Mouse (Mus musculus): ENCODE measurements at regions not wholly inside any gene's neighbourhood (a gene's known extent, or its start where the extent isn't known, plus 50 kb on each side); places are given as distances from the start of the nearest gene placed in this dataset.

DNA sequence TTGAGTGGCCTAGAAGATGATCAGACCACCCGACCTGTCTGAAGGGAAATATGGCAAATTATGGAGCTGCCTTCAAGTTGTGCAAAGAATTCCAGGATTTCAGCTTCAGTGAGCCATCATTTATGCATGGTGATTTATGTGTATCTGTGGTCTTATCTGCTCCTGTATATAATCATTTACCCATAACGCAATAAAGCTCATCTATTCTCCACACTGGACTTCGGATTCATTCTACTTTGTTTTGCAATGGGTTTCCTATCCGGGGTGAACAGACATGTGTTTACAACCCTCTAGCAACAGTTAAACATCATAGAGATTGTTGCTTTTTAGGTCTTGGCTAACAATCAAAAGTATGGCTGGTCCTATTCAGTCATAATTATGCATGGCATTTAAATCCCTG lies 145.1 kb downstream of the Pcdh10 start:
- no peak for DNase-seq

DNA sequence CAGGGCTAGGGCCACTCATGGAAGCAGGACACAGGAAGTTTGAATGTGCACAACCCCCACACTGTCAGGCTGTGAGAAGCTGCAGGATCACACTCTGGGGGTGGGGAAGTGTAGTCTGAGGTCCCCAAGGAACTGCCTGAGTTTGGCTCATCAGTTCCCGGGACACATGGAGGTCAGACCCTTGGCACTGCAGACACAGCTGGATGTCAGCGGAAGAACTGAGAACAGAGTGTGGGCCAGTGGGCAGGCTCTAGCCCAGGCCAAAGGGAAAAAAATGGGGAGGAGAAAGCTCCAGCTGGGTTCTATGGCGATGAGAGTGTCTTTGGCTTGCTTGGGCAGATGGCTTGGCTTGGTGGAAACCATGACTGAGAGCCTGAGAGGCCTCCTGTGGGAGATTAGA lies 168.9 kb downstream of the Pcdh10 start:
- DNase-seq, result no peak

DNA sequence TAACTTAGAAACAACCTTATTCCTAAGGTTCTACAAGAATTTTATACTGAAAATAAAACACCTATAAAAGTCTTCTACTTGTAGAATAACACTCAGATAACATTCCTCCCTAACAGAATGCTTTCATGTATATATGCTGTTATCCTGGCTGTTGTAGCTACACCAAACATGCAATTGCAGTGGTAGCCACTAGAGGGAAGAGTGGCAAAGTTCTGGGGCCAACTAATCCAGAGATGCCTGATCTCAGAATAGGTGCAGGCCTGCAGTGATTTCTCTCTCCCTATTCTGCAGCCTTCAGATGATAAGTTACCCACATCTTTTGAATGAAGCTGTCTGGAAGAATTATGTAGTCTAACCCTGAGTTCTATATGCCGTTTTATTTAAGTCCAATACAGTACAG lies 177.5 kb downstream of the Pcdh10 start:
- DNase-seq, result peak; percentile 4

DNA sequence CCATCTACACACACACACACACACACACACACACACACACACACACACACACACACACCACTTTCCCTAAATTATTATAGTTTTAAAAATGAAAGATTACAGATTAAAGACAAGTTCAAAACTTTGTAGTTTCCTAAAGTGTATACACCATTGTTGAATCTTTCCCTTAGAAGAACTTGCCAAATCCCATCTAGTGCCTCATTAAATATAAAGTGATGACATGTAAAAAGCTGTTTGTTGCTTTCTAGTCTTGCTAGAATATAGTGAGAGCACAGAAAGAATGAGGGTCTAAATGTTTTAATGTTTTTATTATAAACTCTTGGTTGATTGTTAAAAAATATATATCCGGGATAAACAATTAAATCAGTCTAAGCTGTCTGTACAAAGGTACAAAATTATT lies 194.8 kb downstream of the Pcdh10 start:
- DNase-seq, result no peak

DNA sequence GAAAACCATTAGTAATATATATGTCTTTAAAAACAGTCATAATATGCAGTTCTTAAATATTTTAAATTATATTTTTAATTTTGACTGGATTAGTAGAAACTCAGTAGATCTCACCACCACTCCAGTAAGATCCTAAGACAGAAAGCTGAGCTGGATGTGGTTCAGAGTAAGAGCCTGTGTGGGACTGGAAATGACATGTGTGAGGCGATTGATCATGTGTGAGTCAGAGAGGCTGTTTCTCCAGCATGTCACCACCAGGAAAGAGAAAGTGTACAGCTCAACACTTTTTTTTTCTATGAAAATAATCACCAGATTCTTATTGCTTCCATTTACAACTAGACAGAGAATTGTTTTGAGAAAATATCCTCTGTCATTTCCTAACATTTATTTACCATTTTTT lies 198.8 kb downstream of the Pcdh10 start:
- no peak for DNase-seq

DNA sequence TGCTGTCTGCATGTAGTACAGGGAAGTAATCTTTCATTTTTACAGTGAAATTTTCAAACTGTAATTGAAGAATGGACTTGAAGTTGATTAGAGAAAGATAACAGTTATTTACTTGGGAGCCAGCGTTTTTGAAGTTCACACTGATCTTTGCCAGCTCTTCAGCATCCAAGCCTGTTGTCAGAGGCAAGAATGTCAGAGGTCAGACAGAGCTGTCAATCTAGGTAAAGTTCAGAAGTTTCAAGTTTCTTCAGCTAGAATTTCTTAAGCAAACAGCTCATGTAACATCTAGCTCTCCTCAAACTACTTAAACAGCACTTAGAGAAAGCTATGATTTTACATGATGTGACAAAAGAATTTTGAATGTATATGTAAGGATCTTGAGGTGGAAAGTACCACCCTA lies 215.4 kb downstream of the Pcdh10 start:
- no peak for DNase-seq

DNA sequence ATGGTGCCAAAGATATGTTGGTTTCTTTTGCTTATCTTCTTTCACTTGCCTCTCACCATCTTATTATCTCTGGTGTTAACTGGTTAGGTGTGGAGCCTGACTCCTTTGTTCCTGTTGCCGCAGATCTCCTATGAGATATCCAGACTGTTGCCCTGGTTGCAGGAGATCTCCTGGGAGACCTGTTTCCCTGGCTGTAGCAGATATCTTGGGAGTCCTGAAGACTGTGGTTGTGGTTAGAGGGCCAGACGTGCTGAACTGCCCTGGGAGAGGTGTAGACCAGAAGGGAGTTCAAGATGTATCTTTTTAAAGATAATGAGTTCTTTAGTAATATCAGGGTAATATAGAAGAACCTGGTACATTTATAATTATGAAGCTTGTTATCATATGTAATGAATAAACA lies 224.1 kb downstream of the Pcdh10 start:
- no peak for DNase-seq

DNA sequence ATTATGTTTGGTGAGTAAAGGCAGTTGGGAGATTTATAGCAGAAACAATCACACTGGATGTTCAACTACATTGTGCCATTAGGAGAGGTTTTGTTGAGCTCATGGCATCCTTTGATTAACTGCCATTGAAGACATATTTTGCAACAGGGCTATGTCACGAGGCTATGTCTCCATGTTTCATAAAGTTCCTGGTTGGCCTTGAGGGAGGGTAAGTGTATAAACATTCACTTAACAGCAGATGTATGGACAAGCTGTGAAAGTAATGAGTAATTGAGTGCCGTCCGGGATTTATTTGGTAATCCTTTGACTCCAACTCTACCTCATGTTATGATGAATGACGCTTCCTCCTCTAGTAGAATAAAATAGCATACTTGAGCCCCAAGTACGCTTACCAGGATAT lies 225.0 kb downstream of the Pcdh10 start:
- no peak for DNase-seq

DNA sequence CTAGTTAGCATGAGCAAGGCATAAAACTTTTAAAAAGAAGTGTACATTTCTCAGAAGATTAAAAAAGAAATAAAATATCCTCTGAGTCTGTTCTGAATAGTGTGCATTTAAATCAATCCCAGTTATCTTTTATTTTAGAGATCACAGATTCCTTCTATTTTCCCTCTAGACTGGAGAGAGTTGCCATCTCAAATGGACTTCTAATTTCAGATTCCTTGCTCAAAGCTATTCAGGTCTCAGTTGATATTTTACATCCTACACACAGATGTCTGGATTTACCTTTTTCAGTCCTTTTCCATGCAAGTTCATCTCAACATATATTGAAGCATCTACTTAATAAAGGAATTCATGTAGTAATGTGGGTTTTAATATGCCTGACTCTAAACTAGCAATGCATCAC lies 242.5 kb downstream of the Pcdh10 start:
- DNase-seq, result no peak

DNA sequence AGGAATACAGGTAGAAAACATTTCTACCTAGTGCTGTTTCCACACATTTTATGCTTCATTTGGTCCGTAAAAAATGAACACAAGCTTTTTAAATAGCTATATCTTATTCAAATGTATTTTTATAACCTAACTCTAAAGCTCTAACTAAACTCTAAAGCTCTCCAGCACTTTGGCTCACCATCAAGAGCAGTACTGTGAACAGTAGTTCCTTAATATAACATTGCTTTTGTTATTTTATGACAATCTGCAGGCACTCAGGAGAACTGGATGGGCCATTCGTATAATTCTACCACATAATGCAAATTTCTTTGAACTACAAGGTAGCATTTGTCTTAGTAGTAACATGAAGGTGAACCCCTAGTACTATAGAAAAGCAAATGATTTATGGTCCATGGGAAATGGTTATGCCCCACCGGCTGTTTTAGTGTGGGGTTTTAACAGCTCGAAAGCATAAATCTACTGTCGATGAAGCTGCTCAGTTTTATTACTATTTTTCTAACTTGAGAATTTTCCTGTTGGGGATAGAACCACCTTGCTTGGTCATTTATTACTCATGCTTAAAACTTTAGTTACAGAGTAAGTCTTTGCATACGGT lies 267.8 kb downstream of the Pcdh10 start:
- no peak for DNase-seq

DNA sequence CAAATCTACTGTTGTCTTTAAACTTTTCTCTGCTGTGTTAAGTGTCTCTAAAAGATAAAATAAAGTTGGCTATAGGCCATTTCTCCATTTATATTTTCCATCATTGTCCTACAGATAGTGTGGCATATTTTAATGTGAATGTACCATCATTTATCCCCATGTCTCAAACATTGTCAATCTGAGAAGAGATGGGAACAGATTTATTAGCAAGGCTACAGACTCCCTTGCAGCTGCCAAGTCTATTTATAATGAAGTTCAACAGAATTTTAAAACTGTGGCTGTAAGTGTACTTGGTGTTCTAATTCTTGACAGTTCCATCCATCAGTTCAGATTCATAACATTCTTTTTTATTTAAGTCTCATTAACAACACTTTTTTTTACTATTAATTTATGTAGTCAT lies 271.2 kb downstream of the Pcdh10 start:
- no peak for DNase-seq

DNA sequence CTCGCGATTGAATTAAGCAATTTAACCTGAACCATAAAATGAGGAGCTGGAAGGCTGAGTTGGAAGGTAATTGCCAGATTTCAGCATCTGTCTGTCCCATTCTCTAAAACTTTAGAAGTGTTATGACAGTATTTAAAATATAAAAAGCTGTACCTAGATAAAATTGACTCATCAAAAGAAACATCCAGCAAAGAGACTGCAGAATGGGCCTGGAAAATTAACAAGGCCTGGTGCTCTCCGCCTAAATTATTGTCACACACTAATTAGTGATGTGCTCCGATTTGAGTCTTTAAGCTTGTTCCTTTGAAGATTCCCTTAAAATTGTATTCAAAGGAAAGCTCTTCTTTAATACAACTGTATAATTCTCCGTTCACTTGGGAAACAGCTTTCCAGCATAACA lies 278.8 kb downstream of the Pcdh10 start:
- no peak for DNase-seq

DNA sequence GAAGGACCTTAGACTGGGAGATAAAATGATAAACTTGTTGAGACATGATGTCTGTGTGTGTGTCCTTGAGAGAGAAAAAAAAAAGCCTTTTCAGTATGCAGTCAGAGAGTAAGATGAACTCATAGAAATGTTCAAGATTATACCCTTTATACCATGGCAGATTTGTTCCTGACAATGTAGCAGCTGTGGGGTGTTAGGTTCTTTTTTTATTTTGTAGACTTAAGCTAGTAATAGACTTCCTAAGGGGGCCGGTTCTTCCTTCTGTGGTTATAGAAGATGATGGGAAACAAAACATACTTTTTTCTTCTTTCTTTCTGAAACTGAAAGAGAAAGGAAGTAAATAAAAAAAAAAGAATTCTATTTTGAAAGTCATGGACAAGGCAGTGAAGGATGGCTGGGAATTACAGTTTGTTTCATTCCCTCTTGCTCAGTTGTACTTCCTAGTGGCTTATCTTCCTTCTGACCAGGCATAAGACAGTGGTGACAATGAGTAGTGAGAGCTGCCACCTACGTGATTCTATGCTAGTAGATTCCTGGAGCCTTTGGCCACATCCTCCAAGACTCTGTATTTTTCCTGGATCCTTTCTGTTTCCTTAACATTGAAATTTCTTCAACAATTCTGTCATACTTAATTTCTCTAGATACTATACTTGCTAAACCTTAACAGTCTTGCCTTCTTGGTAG lies 280.0 kb downstream of the Pcdh10 start:
- no peak for DNase-seq

DNA sequence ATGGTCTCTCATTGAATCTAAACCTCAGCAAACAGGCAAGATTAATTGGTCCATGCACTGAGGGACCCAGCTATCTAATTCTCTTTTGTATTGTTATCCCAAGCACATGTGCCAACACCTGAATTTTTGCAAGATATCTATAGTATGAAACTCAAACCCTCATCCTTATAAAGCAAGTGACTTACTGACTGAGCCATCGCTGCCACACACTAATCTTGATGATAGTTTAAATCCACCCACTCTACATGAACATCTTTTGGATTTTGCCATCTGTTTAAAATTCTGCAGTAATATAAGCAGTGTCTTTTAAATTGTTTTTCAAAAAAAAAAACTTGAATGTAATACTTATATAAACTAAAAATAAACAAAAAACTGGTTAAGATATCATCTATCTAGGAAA lies 280.9 kb downstream of the Pcdh10 start:
- no peak for DNase-seq

DNA sequence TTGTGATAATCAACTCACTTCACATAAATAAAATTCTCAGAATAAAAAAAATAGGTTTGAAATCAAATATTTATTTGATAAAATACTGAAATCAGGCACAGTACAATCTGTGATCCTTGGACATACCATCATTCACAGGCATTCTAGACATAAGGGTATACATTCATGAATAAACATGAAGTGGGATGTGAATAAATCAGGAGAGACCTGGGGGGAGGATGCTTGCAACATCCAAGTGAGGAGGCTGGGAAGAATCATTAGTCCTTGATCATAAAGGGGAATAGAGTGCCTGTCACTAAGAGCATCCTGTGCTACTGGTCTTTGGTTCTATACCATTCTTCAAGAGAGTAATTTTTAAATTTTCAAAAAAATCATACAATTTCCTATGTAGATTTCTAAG lies 292.2 kb downstream of the Pcdh10 start:
- no peak for DNase-seq

DNA sequence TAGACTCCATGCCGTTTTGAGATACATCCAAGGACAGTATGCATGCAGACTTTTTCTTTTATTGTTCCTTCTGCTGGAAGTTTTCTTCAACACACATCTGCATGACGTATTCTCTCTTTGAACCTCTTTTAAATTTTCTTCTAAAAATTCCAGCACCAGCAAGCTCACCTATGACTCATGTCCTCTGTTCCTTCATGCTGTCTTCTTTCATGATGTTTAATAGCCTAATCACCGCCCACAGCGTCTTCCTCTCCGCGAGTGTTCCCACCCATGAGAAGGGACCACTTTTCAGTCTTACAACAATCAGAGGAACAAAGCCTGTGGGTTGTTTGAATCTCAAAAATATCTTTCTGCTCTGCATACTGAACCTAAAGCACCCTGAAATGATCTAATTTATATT lies 299.5 kb downstream of the Pcdh10 start:
- no peak for DNase-seq

DNA sequence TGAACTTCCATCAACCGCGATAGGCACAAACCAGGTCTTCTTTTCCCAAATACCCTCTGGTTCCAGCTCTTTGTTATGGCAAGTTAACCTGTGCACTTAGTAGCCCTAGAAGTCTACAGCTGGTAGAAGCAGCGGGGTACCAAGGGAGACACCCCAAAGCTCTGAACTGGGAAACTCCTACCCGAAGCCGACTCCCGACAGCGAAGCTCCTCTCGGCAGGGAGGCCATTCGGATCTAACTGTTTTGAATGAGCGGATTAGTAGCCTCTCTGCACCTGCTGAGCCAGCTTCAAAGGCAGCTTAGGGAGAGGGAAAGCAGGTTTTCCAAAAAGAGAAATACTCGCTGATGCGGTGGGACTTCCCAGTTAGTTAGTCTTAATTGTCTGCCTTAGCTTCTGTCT lies 303.2 kb downstream of the Pcdh10 start:
- no peak for DNase-seq

DNA sequence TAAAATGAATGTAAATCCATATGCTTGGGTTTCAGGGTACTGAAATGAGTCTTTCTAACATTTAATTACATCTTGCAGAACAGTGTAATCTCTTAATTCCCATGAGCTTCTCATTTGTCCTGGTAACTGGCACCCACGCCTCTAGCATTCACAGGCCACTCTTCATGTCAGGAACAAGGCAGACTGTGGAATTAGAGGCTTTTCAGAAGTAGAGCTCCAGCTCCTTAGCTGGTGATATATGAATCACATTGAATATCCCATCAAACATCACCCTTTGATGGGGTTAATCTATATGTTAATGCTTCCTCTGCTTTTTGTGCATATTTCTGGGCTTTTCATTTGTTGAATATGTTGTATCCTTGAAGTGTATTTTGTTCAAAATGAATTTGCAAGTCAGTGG lies 329.7 kb downstream of the Pcdh10 start:
- no peak for DNase-seq
